Mouse (Mus musculus): ENCODE results near the gene Igf1r.

Igf1r gene

GRCm38 (mm10) chr7:67952777-67953700, at the start of gene Igf1r:
TSS of gene Igf1r (plus strand) at chr7:67952827.
- DNase-seq (ENCODE audit: extremely low spot score, low spot score) = peak; percentile 72

- no peak for DNase-seq (ENCODE audit: extremely low spot score, low spot score)
These were observed 46.3 kb upstream of the Igf1r start for GRCm38 (mm10) chr7:67906358-67906757.

DNA sequence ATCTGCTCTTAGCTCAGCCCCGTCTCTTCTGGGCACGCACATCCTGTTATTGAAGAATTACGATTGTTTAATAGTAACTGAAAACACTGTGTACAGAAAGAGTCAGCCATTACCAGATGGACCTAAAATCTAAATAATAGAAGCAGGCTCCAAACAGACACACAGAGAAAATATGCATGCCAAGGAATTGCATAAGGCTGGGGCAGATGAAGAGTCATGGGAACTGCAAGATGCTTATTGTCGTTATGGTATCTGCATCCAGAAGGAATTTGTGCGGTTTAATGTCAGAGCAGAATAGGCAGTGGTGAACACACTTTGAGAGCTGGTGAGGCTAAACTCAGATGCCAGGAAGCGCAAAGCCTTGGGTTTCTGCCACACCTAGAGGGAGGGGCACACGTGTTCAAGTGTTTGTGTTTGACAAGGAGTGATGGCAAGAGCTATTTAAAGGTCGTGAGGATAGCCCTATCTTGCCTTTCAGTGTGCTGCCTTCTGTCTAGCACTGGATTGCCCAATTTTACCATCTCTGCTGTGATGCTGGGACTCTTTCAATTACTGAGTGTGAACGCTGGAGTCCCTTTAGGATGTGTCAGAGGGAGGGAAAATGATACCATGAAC, 44.7 kb upstream of the Igf1r start:
- DNase-seq (ENCODE audit: extremely low spot score, low spot score) = no peak

GRCm38 (mm10) chr7:67910528-67910927, 42.1 kb upstream of the Igf1r start:
- DNase-seq (ENCODE audit: extremely low spot score, low spot score) = no peak

- DNase-seq (ENCODE audit: extremely low spot score, low spot score) = peak; percentile 37
These were observed 41.7 kb upstream of the Igf1r start for GRCm38 (mm10) chr7:67910947-67911346.

DNA sequence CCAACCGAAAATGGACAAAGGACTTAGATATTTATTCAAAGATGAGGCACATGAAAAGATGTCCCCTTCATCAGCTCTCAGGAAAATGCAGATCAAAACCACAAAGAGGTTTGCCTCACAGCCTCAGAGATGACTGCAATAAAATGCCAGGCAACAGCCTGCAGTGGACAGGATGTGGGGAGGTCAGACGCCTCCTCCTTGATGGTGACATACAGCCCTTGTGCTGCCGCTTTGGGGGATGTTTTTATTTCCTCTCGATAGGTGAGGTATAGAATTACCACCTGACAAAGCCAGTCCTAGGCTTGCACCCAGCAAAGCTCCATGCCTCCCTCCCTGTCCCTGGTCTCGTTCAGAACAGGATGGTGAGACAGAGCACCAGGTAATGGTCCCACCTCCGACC, 40.8 kb upstream of the Igf1r start:
- DNase-seq (ENCODE audit: extremely low spot score, low spot score) = no peak

DNA sequence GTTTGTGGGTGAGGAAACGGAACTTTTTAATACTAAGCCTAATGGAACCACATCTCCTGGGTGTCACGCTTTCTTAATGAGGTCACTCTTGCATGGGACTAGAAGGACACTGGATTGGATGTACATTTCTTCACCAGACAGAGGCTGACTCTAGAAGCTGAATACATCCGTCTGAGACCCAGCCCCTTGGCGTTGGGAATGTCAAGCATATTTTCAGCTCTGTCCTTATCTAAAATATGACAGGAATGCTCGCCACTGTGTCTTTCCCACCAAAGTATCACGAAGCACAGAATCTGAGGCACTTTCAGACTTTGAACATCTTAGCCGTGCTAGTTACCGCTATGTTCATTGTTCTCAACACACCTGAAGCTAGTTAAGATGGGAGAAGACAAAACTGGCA, 35.7 kb upstream of the Igf1r start:
- no peak for DNase-seq (ENCODE audit: extremely low spot score, low spot score)

GRCm38 (mm10) chr7:67917753-67918152, 34.9 kb upstream of the Igf1r start:
- DNase-seq (ENCODE audit: extremely low spot score, low spot score) = no peak

DNA sequence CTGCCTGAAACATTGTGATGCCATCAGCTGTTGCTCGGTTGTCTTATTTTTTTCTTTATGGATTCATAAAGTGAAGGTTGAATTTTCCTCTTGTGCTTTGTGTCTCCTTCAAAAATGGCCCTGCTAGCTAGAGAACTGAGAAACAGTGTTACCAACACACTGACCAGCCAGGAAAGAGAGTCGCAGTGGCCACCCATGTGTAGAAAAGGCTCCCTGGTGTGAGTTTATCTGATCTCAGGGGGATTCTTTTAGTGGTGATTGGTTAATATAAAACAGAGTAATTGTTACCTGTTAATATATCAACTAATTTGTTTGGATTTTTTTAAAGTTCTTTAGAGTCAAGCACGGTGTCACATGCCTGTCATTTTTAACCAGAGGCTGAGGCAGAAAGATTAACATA, 33.2 kb upstream of the Igf1r start:
- no peak for DNase-seq (ENCODE audit: extremely low spot score, low spot score)

GRCm38 (mm10) chr7:67924215-67924614, 28.4 kb upstream of the Igf1r start:
- no peak for DNase-seq (ENCODE audit: extremely low spot score, low spot score)

DNA sequence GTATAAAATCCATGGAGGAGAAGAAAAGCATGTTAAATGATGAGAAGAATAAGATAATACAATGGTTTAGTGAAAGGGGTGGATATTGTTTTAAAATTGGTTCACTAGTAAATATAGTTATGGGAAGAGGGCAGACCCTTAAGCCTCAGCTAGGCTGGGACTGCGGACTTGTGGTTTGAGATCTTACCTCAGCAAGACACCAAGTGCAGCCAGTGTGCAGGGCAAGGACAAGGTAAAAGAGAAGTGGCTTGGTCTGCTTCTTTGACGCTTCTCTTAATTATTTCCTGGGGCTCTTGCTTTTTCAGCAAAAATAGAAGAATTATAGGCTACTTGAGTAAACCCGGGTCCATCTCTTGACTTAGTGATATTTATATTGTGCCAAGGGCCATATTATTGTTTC, 22.5 kb upstream of the Igf1r start:
- no peak for DNase-seq (ENCODE audit: extremely low spot score, low spot score)

GRCm38 (mm10) chr7:67936801-67937200, 15.8 kb upstream of the Igf1r start:
- DNase-seq (ENCODE audit: extremely low spot score, low spot score) = no peak

DNA sequence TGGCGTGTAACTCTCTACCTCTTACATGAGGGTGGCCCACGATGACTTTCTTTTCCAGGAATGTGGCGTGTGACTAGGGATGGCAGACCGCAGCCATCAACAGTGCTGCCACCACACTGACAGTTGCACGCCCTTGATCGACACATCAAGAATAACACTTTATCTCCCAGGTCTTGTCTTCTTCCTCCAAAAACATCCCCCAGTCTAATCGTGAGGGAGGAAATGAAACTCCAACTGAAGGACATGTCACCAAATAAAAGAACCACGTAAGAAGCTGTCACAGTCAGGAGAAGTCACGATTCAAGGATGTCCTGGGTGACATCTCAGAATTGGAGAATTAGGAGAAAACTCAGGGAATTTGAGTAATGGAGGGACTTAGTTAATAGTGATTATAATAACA, 8.8 kb upstream of the Igf1r start:
- no peak for DNase-seq (ENCODE audit: extremely low spot score, low spot score)

- no peak for DNase-seq (ENCODE audit: extremely low spot score, low spot score)
These were observed 5.7 kb upstream of the Igf1r start for GRCm38 (mm10) chr7:67946901-67947300.

DNA sequence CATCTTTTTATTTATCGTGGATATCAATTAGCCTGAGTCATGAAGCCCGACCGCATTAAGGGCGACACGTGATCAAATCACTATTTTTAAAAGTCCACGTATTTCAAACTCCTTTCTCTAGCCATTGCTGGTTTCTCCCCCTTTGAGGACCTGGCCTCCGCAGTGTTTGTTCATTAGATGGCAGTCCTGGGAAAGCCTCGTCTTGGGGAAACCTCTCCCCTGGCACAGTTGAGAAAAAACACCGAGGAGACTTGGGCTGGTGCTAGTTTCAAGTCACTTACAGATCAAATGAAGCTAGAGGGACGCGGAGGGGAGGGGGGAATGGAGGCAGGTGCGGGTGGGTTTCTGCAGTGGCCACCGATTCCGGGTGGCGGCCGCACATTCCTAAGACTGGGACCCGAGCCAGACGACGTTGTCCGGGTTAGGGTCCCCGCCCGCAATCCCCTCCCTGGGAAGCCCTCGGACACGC, 2.2 kb upstream of the Igf1r start:
- no peak for DNase-seq (ENCODE audit: extremely low spot score, low spot score)

- peak; percentile 92 for DNase-seq (ENCODE audit: extremely low spot score, low spot score)
These were observed 1.7 kb upstream of the Igf1r start for GRCm38 (mm10) chr7:67950815-67951531.

GRCm38 (mm10) chr7:67951532-67952035, 1.0 kb upstream of the Igf1r start:
- DNase-seq (ENCODE audit: extremely low spot score, low spot score) = peak; percentile 90

DNA sequence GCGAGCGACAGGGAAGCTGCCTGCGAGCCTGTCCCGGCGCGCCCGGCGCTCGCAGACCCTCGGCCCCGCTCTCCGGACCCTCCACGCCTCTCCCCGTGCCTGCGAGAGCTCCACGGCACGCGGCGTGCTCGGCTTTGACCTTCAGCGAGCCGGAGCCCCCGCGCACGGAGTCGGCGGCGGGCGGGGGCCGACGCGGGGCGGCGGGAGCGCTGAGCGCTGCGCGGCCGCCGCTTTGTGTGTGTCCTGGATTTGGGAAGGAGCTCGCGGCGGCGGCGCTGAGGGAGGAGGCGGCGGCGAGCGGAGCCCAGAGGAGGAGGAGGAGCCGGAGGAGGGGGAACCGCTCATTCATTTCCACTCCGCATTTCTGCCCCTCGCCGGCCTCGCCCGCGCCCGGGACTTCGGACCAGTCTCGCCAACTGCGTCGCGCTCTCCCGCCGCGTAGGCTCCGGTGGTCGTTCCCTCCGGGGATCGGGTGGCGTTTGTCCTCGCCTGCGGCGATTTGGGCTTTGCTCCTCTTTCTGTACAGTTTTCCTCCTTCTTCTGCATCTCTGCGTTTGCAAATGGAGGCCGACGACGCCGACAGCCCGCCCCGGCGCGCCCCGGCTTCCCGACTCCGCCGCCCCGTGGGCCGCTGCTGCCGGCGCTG, 468 bp upstream of the Igf1r start:
- peak; percentile 90 for DNase-seq (ENCODE audit: extremely low spot score, low spot score)

- peak; percentile 54 for DNase-seq (ENCODE audit: extremely low spot score, low spot score)
These were observed 1.2 kb downstream of the Igf1r start for GRCm38 (mm10) chr7:67953764-67954242.

GRCm38 (mm10) chr7:67954591-67955185, 2.1 kb downstream of the Igf1r start:
- DNase-seq (ENCODE audit: extremely low spot score, low spot score) = peak; percentile 40

GRCm38 (mm10) chr7:67955276-67955675, 2.6 kb downstream of the Igf1r start:
- DNase-seq (ENCODE audit: extremely low spot score, low spot score) = no peak

All from neural tube, embryonic 10.5 days (tissue).